Mouse (Mus musculus) monocyte, adult 5-6 weeks (primary cell): ENCODE results near the gene Crat. TPM values are rescaled to one million over a fixed set of nuclear protein-coding genes. Genes with fewer than 3 reads are reported as not detected.
A peak's percentile ranks its signal among the peaks of the same experiment; 100 is the strongest.

Experiments
- ATAC-seq: fragments of 153-309, 156-312 bp; replicated peaks from 2 replicates; pipeline ENCODE4 v1.8.0; 2017; ENCODE audit warnings: mild to moderate bottlenecking; ENCODE audit not compliant: low TSS enrichment, insufficient number of reproducible peaks, severe bottlenecking, poor library complexity, low FRiP score
- total RNA-seq: library from RNA; stranded (forward); fragments of 200-1000, 200-491, 200-594 nt; gene quantifications from 3 replicates; pipeline ENCODE4 v1.2.3, GENCODE M21; 2017

The Crat gene
- total RNA-seq, 1 experiment from 2014 or later: 6.8 TPM

DNA sequence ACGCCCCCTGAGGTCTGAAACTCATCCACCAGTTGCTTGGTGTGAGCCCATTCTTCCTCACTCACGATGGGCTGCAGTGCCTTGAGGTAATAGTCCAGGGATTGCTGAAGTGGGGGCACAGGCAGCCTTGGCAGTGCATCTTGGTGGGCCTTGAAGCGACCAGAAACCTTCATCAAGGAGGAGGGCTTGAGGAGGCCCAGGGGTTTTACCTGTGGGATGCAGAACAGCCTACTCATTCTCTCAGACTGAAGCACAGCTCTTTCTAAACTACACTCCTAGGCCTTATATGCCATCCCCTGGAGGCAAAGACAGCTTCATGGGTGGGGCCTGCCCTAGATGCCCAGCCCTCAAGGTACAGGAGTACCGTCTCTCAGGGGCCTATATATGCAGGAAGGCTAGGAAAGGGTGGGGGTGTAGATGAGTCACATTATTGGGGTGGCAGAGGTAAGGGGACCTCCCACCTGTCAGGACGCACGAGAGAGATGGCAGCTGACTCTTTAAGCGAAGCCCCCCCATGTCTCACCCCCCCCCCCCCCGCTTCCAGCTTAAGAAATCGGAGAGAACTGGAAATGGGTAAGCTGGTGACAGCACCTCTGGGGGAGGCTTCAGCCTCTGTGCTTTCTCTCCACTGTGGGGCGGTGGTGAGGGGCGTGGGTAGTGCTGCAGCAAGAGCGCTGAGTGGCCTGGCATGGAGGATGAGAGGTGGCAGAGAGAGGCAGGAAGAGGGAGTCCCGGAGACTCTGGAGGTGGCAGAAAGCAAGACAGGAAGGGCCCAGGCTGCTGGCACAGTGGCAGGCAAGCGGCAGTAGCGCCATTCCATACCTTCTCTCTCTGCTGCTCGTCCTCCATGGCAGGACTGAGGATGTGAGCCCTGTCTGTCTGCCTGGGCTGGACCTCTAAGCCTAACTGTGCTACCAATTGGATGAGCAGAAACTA is 2.3 kb downstream of the Crat start:
- ATAC-seq: no peak

DNA sequence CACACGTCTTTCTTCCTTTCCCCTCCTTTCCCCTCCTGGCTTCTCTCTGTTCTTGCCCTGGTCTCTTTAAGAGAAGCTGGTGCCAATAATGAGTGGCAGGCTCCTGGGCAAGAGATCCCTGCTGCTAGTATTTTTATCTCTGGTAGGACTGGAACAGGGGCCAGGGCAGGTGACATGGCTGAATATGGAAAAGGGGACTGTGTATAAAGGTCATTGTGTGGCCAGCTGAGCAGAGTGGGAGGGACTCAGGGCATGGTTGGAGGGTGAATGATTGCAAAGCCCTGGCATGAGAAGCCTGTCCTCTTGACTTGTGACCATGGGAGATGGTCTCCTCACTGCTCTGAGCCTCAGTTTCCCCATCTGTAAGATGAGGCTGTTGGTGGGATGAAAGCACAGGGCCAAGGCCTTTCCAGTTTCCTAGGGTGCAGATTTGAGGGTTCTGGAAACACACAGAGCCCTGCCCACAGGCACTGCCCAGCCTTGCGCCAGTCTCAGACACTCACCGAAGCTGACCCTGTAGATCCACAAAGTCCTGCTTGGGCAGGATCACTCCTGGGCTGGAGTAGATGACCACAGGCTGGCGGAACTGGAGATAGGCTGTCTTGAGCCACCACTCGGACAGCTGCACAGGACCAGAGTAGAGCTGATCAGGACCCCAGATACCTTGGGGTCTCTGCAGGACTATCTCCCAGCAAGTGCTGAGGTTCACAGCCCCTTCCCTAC is 6.0 kb downstream of the Crat start:
- ATAC-seq: no peak

DNA sequence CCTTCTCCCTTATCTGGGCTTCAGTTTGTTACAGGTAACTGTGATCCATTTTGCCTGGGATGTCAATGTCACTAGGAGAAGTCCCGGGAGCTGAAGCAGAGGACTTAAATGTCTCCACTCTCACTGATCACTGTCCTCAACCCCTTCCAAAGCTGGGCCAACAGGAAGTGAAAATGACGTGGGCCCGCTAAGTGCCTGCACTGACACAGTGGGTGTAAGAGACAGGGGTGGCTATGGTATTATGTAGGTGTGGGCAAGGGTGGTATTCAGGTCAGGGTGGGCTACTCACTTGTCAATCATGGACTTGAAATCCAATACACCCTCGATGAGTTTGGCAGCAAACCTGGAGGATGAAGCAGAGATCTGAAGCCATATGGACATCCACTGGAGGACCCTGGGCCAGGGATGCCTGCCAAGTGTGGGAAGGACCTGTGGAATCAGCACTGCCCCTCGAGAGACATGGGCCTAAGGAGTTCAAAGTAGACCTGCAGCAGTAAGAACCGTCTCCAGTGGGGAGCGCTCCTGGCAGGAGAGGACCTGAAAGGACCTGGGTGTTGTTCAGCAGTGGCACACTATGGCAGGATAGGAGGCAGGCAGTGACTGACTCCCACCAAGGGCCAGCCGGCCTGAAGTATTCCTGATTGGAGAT is 7.0 kb downstream of the Crat start:
- no peak for ATAC-seq

DNA sequence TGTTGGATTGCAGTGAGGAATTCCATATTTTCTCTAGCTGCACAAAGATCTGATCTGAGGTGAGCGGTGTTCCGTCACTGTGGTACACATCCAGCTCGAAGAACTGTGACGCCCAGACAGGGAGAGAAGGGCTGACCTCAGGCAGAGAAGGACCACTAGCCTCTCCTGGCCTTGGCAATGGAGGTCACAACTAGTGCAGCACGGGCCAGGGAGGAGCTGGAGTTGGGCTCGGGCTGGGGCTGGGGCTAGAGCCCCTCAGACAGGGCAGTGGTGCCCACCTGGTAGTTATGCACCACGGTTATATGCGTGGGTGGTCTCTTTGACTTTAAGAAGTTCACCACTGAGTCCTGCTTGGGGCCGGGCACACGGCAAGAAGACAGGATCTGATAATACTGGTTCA is 7.8 kb downstream of the Crat start:
- ATAC-seq: no peak

DNA sequence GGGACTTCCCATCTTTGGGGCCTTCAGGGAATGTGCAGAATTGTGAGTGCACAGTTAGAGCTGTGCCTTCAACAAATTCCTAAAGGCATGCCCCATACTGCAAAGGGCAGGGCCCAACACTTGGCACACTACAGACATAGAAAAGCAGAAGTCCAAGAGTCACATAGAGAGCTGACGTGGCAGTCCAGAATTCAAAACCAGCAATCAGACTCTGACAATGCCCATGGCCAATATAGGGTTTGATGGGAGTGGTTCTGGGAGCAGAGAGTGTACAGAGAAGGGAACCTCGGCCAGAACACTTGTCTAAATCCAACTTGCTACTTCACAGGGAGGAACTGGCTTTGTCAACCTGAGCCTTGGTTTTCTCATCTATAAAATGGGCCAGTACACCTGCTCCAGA is 8.4 kb downstream of the Crat start:
- 0 out of 2 replicates have a peak, but pooled peaks have one; percentile 25 for ATAC-seq

DNA sequence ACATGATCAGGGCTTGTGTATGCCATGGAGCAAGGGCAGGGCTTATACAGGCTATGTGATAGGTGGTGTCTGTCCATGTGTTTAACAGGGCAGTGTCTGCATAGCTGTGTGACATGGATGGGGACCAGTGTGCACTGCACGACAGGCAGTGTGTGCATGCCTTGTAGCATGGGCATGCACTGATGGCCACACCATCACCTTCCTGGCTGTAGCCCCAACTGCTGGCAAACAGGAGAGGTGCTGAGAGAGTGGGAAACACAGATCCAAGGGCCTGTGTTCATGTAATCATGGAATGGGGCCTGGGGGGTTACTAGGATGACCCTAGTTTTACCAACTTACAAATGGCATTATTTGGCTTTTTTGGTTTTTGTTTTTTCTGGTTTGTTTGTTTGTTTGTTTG is 11.7 kb downstream of the Crat start:
- ATAC-seq: no peak

DNA sequence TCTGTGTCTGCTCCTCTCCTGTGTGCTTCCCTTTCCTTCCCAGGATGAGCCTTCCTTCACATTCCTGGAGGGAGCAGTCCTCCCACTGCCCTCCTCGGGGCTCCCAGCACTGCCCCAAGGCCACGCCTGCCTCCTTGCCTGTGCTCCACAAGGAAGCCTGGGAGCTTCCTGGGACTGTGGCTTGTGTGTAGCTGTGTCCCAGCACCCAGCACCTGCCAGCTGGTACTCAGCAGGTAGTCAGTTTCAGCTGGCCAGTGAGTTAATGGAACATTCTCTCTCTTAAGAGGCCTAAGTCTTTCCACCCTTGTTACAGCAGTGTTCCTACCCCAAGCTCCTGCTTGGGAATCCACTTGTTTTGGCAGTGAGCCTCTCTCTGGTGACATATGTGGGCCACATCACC is 12.8 kb downstream of the Crat start:
- ATAC-seq: no peak

DNA sequence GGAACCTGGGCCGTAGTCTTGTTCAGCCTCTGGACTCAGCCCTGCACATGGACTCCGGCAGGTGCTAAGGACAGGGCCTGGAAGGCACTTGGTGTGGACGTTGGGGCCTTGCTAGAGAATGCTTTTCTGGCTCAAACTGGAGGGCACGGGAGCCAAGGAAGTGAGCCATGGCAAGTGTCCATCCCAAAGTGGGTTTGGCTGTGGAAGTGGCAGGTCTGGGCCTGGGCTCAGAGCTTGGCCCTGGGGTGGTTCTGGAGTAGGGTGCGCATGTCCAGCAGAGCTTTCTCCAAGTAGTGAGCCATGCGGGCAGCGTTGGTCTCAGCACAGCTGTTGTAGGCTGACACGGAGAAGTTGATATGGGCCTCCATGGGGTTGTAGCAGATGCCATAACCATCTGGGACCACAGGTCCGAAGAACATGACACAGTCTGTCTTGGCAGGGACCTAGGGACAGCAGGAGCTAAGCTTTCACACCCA is 13.2 kb downstream of the Crat start:
- no peak for ATAC-seq

DNA sequence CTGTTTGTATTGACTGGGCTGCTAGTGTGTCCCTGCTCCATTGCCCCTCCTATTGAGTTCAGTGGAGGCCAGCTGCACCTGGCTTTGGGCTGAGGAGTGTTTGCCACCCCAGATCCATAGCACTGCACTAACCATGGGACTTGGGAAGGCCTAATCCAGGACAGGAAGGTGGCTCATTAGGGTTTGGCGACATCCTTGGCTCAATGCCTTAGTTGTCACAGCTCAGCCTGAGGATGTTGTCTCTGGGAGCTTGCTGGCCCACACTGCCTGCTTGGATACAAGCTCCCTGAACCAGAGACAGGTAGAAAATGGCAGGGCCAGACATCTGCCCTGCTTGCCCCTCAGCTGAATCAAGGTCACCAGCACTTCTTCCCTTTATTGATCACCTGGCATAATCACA is 14.0 kb downstream of the Crat start:
- ATAC-seq: no peak

DNA sequence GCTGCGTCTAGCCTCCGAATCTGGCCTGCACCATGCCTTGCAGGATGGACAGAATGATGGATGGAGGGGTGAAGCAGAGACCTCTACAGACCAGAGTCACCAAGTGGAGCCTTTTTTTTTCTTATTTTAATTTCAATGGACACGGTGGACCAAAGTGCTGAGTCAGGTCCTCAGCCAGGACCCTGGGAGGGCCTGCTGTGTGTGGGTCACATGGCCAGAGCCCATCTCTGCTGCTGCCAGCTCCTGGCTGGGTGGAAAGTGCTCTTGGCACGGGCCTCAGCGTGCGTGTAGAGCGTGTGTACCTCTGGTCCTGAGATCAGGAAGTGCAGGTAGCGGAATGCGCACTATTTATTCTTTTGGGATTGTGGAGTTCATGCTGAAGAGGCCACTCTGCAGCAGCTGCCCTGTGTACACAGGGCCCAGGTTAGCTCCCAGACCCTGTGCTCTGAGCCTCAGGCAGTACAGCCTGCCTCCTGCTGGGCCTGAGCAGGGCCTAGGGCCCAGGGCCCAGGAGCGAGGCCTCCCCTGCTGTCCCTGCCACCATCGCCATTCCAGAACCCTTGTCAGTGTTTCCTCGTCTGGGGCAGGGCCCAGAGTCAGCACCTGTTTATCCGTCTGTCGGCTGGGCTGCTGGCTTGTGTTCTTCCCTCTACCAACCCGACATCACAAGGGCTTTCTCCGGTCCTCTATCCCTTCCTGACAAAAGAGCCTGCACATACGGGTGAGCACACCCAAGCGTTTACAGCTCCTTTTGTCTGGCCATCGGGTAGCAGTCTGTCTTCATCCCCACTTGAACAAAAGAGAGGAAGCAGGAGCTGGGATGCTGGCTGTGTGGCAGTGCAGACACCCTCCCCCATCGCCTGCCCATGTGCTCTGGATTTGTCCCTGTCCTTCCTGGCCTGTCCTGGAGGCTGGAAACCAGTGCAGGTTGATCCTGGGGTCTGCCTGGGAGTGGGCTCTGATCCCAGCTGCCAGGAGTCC is 16.1 kb downstream of the Crat start:
- no peak for ATAC-seq

DNA sequence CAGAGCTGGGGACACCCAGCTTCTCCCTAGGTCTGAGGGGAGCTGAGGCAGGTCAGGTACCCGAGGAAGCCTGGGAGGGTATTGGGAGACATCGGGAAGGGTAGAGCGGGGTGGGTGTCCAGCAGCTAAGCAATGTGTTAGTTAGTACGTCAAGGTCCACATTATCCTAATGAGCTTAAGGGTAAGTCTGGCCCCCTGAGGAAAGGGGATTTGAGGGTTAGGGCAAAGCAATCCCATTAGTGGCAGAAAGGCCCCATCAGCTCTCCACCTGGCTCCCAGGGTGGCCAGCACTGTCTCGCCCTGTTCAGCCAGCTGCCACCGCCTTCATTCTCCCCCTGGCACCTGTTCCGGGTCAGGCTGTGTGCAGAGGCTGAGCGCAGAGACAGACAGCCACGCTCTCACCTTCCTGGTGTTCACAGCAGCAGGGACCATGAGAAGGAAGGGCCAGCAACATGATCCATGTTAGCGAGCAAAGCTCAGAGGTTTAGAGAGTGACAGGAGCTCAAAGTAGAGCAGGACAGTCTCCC is 17.6 kb downstream of the Crat start:
- ATAC-seq: no peak

DNA sequence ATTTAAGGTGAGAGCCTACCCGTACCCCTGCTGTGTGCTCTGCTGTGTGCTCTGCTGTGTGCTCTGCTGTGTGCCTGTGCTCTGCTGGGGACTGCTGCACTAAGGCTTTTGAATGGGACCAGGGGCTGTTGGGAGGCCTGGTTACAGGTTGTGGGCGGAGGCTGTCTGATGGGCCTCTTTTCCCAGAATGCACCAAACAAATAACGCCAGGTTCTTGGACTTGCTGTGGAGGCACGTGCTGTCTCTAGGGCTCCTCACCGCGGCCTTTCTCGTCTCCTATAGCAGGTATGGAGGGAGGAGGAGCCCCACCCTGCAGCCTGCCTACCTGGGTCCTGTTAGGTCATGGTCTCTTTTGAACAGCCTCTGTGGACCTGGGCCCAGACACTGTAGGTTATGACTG is 19.4 kb downstream of the Crat start:
- no peak for ATAC-seq

DNA sequence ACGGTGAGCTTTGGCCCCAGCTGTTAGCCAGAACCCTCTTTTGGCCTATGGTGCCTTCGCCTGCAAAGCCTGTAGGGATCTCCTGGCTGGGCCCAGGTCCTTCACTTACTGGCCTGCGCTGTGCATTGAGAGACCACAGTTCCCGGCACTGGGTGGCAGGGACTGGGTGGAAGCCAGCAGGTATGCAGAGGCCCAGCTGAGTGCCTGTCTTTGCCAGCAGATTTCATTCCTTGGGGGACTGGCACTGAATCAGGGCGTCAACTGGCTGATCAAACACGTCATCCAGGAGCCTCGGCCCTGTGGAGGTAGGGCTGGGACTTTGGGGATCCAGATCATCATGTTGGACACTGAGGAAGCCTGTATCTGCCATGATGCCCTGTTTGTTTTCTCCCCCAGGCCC is 19.9 kb downstream of the Crat start:
- ATAC-seq: no peak

DNA sequence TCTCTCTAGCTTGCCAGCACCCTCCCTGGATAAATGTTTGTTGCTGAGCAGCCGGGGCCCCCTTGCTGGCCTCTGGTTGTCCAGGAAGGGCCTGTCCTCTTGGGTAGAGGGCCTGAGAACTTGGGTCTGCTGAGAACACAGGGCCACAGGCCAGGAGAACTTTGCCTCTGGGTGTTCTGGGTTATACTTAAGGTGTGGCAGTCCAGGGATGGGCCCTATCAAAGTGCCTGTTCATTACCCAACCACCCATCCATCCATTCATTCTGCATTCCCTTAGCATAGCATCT is 22.3 kb downstream of the Crat start:
- ATAC-seq: no peak

DNA sequence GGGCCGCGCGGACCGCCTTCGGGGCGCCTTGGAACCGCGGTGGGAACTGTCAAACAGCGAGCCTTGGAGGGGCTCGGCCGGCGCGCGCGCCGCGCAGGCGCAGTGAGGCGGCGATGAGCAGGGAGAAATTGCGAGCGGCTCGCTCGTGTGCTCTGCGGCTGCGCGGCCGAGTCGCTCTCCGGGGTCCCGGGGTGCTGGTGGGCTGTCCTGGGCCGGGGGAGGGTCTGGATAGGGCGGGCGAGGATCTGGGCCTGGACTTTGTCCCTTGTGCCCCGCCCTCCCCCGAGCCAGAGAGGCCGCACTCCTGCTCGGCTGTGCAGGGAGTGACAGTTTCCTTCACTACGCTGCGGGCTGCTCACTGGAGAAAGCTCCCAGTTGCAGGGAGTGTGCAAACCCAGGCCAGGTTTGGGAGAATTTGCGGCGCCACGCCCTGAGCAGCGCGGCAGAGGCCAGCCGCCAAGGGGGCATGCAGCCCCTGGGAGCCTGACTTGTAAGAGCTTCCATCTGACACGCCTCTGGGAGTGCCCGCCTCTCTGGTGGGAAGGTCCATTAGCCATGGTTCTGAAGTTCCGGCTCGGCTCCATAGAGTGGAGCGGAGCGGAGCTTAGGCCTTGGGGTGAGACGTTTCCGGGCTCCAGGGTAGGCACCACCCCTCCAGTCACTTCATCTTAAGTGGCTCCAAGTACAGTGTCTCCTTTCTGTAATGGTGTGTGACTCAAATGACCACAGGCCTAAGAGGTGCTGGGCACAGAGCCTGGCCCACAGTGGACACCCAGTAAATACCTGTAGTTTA is 22.8 kb downstream of the Crat start:
- ATAC-seq: no peak

DNA sequence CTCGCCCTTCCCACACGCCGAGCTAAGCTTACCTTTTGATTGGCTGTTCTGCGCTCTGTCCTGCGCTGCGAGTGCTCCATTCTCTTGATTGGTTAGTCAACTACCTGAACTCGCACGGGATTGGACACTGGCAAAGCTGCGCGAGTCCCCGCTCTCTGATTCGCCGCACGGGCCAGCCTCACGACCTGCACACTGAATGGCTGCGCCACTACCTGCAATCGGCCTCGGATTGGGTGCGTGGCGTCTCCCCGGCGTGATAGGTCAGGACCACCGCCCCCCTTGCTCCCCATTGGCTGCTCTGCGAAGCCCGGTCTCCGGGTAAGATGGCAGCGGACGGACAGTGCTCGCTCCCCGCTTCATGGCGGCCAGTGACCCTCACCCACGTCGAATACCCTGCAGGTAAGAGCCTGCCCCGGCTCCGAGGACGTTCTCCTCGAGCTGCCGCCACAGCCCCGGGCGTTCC is 23.5 kb downstream of the Crat start, which contains the start of gene Dolpp1:
Dolpp1 (plus strand) TSS at position 141 of the 463 bp plus-strand sequence.
- ATAC-seq: peak; percentile 97

DNA sequence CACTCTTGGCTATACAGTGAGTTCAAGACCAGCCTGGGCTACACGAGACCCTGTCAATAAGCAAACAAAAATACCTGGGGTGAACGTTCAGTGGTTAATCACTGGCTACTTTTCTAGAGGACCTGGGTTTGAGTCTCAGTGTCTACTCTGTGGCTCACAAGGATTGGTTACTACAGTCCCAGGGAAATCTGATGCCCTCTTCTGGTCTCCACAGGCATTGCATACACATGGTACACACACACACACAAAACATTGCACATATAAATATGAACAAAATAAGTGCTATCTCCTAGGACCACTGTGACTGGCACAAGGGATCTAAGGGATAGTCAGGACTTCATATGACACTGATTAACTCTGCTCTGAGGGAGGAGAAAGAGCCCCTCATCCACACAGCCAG is 26.6 kb downstream of the Crat start:
- ATAC-seq: no peak
